Mouse (Mus musculus): ENCODE measurements at regions not wholly inside any gene's neighbourhood (a gene's known extent, or its start where the extent isn't known, plus 50 kb on each side); places are given as distances from the start of the nearest gene placed in this dataset.

- DNase-seq = no peak
Measured at GRCm38 (mm10) chr3:144378524-144379225, 173.7 kb upstream of the Lmo4 start.

- no peak for DNase-seq
Measured at GRCm38 (mm10) chr3:144377626-144378523, 172.9 kb upstream of the Lmo4 start.

GRCm38 (mm10) chr3:144376463-144377402, 171.7 kb upstream of the Lmo4 start:
- DNase-seq = no peak

GRCm38 (mm10) chr3:144375725-144376412, 170.8 kb upstream of the Lmo4 start:
- DNase-seq = no peak

GRCm38 (mm10) chr3:144368300-144368699, 163.3 kb upstream of the Lmo4 start:
- DNase-seq = no peak

GRCm38 (mm10) chr3:144367766-144368116, 162.7 kb upstream of the Lmo4 start:
- DNase-seq = no peak

GRCm38 (mm10) chr3:144366976-144367765, 162.2 kb upstream of the Lmo4 start:
- DNase-seq = peak in 1 of 2 experiments; percentile 23

GRCm38 (mm10) chr3:144365894-144366293, 160.9 kb upstream of the Lmo4 start:
- no peak for DNase-seq

- peak; percentile 43 to 81 for DNase-seq
Measured at GRCm38 (mm10) chr3:144362472-144362871, 157.5 kb upstream of the Lmo4 start.

- DNase-seq = no peak
Measured at GRCm38 (mm10) chr3:144361203-144361978, 156.4 kb upstream of the Lmo4 start.

GRCm38 (mm10) chr3:144356948-144357295, 151.9 kb upstream of the Lmo4 start:
- DNase-seq = no peak

- DNase-seq = no peak
Measured at GRCm38 (mm10) chr3:144356103-144356947, 151.3 kb upstream of the Lmo4 start.

- DNase-seq = no peak
Measured at GRCm38 (mm10) chr3:144352559-144352958, 147.5 kb upstream of the Lmo4 start.

GRCm38 (mm10) chr3:144348431-144348830, 143.4 kb upstream of the Lmo4 start:
- DNase-seq = no peak

- DNase-seq = no peak
Measured at GRCm38 (mm10) chr3:144335237-144335636, 130.2 kb upstream of the Lmo4 start.

GRCm38 (mm10) chr3:144334201-144334600, 129.2 kb upstream of the Lmo4 start:
- DNase-seq = no peak

- no peak for DNase-seq
Measured at GRCm38 (mm10) chr3:144332353-144332752, 127.3 kb upstream of the Lmo4 start.

GRCm38 (mm10) chr3:144329117-144329516, 124.1 kb upstream of the Lmo4 start:
- DNase-seq = no peak

GRCm38 (mm10) chr3:144327235-144327760, 122.3 kb upstream of the Lmo4 start:
- DNase-seq = no peak

All from kidney, postnatal 36 days (tissue).